Mouse (Mus musculus) gastrocnemius, adult 2 months (tissue): ENCODE results near the gene H1foo. TPM values are rescaled to one million over a fixed set of nuclear protein-coding genes. Genes with fewer than 3 reads are reported as not detected.

ENCODE experiments used
- DNase-seq: peaks from one replicate; pipeline ENCODE4 v3.0.0; 2022
- H3K27ac ChIP-seq: fragments of 200-600 bp; 2 replicates; pipeline ENCODE4 v1.8.1; 2022; ENCODE audit warnings: mild to moderate bottlenecking
- H3K4me3 ChIP-seq: fragments of 200-600 bp; 2 replicates; pipeline ENCODE4 v1.8.1; 2022; ENCODE audit warnings: mild to moderate bottlenecking, moderate library complexity
- CTCF ChIP-seq: fragments of 200-600 bp; IDR thresholded peaks from 2 replicates; pipeline ENCODE4 v1.8.1; 2022; ENCODE audit warnings: antibody characterized with exemption, mild to moderate bottlenecking, moderate library complexity
- intact Hi-C: fragments of 180-260 bp; cut with DNase I; formaldehyde crosslinking; loops from one replicate; pipeline ENCODE4 v1.15.1; 2025
- total RNA-seq, 2 experiments: library from RNA; stranded (reverse); gene quantifications; 2 replicates each; pipeline ENCODE4 v1.2.3; 2021

H1foo gene
- total RNA-seq, 2 experiments from 2014 or later, result not detected

GRCm38 (mm10) chr6:115932391-115932790, 12.3 kb upstream of the H1foo start:
- H3K27ac ChIP-seq, result no peak overlapping the region
- no peak for DNase-seq
- intact Hi-C loops, result no loop called here
- H3K4me3 ChIP-seq, result no peak overlapping the region
- no peak for TF ChIP-seq CTCF

DNA sequence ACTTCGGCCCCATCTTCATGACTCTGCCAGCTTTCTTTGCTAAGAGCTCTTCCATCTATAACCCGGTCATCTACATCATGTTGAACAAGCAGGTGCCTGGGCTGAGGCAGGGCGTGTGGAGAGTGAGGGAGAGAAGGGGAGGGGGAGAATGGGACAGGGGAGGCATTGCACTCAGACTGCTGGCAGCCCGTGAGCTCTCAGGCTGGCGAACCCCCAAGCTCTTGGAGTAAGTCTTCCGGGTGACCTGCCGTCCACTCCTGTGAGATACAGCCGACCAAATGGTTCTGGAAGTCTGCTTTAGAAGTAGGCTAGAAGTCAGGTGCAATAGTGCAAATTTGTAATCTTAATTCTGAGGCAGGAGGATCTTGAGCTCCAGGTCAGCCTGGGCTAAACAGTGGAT, 9.2 kb upstream of the H1foo start:
- TF ChIP-seq CTCF, result no peak
- DNase-seq, result no peak
- no peak overlapping the region for H3K4me3 ChIP-seq
- intact Hi-C loops, result no loop called here
- H3K27ac ChIP-seq, result no peak overlapping the region

DNA sequence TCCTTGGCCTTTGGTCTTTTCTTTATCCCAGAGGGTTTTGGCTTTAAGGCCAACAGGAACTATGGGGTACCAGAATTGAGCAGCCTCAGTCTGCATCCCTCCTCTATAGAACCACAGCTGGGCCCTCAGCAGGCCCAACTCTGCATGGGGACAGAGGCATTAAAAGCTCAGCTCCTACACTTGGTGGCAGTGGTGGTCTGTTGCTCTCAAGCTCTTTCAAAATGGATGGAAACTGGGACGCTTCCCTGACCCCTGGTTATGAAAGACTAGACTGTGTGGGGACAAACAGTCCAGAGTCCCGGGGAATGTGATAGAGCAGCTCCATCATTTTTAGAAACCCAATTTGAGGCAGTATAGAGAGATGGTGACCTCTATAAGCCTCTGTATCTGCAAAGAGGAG, 6.7 kb upstream of the H1foo start:
- TF ChIP-seq CTCF, result no peak
- H3K27ac ChIP-seq, result no peak overlapping the region
- H3K4me3 ChIP-seq, result no peak overlapping the region
- no peak for DNase-seq
- intact Hi-C loops, result no loop called here

DNA sequence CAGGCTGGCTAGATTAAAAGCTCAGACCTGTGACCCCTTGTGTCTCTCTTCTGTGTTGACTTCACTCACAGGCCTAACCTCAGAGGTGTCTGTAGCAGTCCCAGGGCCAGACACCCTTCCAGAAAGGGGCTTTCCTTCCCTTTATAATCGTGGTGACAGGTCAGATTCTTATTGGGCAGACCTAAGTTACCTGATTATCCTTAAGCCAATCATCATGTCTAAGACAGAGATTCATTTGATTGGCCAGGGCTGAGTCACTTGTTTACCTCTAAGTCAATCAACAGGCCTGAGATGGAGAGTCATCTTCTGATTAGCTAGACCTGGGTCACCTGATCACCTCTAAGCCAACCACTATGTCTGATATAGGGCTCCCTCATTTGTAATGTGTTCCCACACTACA, 5.9 kb upstream of the H1foo start:
- no peak for TF ChIP-seq CTCF
- no peak for DNase-seq
- no peak overlapping the region for H3K4me3 ChIP-seq
- intact Hi-C loops, result no loop called here
- H3K27ac ChIP-seq, result no peak overlapping the region

- Histone ChIP-seq H3K4me3 (no peak overlapping the region), H3K27ac (no peak overlapping the region)
- intact Hi-C loops, result no loop called here
- no peak for DNase-seq
- no peak for TF ChIP-seq CTCF
Observed at GRCm38 (mm10) chr6:115940603-115941002, 4.1 kb upstream of the H1foo start.

- intact Hi-C loops, result no loop called here
- no peak for DNase-seq
- no peak for TF ChIP-seq CTCF
- Histone ChIP-seq H3K27ac (no peak overlapping the region), H3K4me3 (no peak overlapping the region)
Observed at GRCm38 (mm10) chr6:115941128-115941527, 3.6 kb upstream of the H1foo start.

DNA sequence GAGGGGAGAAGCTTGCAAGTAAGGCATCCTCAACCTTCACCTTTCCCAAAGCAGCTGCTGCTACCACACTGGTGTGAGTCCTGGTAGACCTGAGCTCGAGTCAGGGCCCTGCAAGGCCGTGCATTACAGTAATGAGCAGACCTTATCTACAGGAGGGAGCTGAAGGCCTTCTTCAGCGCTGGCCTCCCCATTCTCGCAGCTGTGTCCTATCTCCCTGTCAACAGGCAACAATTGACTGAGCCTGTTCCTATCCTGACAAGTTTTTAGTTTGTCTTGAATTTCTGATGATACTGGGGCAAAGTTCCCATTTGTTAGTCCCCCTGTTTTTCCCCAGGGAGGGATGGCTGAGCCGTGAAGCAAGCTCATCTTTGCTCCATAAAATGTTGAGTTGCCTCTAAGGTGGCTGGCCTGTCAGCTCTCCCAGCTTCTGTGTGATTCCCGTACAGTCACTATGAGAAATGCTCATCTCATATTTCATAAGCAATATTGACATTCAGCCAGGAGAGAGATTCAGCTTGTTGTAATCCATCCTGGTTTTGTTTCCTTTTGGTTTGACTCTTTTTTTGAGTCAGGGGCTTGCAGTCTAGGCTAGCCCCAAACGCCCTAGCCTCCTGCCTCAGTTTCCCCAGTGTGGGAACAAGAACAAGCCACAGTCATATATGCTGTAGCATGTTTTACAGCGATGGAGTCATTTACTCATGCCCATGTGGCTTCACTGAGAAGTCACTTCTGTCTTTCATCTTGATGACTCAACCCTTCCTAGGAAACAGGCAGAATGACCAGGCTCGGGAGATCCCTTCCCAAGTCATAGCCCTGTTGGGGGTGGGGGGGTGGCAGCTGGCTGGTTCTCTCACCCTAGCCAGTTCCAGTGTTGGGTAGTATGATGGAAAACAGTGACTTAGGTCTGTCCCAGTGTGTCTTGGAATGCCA, 975 bp upstream of the H1foo start:
- no peak overlapping the region for H3K4me3 ChIP-seq
- intact Hi-C loops, result no loop called here
- 0 out of 2 replicates have a peak overlapping the region, but pooled peaks have one; percentile 3 for H3K27ac ChIP-seq
- TF ChIP-seq CTCF, result no peak
- DNase-seq, result no peak

- H3K4me3 ChIP-seq, result no peak overlapping the region
- intact Hi-C loops, result no loop called here
- no peak for DNase-seq
- no peak overlapping the region for H3K27ac ChIP-seq
- no peak for TF ChIP-seq CTCF
Observed at GRCm38 (mm10) chr6:115945633-115946032, 895 bp downstream of the H1foo start.

GRCm38 (mm10) chr6:115946389-115946788, 1.7 kb downstream of the H1foo start:
- Histone ChIP-seq H3K4me3 (no peak overlapping the region), H3K27ac (no peak overlapping the region)
- intact Hi-C loops, result no loop called here
- no peak for DNase-seq
- TF ChIP-seq CTCF, result no peak

DNA sequence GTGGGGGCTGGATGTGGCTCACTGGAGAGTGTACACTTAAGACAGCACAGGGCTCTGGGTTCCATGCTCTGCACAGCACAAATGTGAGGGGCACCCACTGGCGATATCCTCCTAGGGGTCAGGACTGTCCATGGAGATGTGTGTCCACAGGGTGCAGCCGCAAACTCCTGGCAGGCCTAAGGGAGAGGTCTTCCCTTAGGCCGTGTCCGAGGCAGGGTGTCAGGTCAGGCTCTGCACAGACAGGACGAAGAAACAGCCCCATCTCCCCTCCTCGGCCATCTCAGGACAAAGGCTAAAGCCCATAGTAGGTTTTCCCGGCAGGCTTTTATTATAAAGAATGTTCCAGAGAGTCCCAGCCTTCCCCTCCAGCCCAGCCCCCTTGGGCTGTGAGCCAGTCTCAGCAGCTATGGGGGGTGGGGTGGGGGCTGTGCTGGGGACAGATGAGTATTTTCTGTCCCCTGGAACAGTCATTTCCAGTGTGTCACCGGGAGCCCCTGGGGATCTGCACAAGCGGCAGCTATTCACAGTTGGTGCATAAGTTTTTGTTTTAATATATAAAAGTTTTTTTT, 9.9 kb downstream of the H1foo start:
- no peak for TF ChIP-seq CTCF
- H3K27ac ChIP-seq, result peak overlapping the region; percentile 89
- intact Hi-C loops, result loop anchor here (5.0 kb wide), 1 partner anchor 38 kb away; no protein-coding TSS in a partner anchor
- DNase-seq, result no peak
- H3K4me3 ChIP-seq, result no peak overlapping the region

GRCm38 (mm10) chr6:115955169-115955568, 10.4 kb downstream of the H1foo start:
- H3K27ac ChIP-seq, result peak overlapping the region; percentile 89
- no peak for DNase-seq
- no peak overlapping the region for H3K4me3 ChIP-seq
- no peak for TF ChIP-seq CTCF
- intact Hi-C loops, result loop anchor here (5.0 kb wide), 1 partner anchor 37 kb away; no protein-coding TSS in a partner anchor

GRCm38 (mm10) chr6:115955664-115956063, 10.9 kb downstream of the H1foo start:
- Histone ChIP-seq H3K4me3 (no peak overlapping the region), H3K27ac (peak overlapping the region; percentile 89)
- no peak for DNase-seq
- intact Hi-C loops, result loop anchor here (2.0 to 5.0 kb wide), 2 partner anchors 37 to 41 kb away; no protein-coding TSS in a partner anchor
- no peak for TF ChIP-seq CTCF

DNA sequence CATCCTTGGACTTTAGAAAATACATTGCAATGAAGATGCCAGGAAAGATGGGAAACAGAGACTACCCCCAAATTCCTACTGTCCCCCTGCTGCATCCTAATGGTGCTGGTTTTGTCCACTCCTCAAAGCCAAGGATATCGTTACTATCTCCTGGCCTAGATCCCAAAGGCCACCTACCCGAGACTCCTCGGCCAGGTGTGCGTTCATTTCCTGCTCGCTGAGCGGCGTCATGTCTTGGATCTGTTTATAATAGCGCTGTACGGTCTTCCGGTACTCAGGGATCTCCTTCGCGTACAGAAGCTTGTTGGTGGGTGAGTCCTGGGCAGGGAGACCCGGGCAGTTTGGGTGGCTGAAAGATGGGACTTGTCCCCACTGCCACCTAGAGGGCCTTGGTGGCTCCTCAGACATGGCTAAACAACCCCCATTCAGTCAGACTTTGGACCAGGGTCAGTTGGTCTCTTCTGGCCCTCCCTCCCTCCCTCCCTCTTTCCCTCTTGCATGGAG, 11.7 kb downstream of the H1foo start:
- DNase-seq, result no peak
- TF ChIP-seq CTCF, result peak; percentile 31
- peak overlapping the region; percentile 89 for H3K27ac ChIP-seq
- H3K4me3 ChIP-seq, result no peak overlapping the region
- intact Hi-C loops, result loop anchor here (2.0 to 5.0 kb wide), 2 partner anchors 36 to 42 kb away; no protein-coding TSS in a partner anchor
